Mouse (Mus musculus): ENCODE results near the gene 2310033P09Rik.
"Not testable (repeated sequence)": the region's sequence is repeated elsewhere in the genome, so short reads cannot be mapped to it uniquely, and the experiment has no call there.

Gene 2310033P09Rik

GRCm38 (mm10) chr11:59201216-59202002 is 6.7 kb upstream of the 2310033P09Rik start:
- DNase-seq (ENCODE audit: low spot score) = no peak

GRCm38 (mm10) chr11:59202081-59202995 is 5.8 kb upstream of the 2310033P09Rik start, which contains the start of gene Mrpl55:
Mrpl55 (plus strand) TSS chr11:59202486.
- peak; percentile 97 for DNase-seq (ENCODE audit: low spot score)

- peak; percentile 81 for DNase-seq (ENCODE audit: low spot score)
Observed at GRCm38 (mm10) chr11:59209003-59209441, 901 bp downstream of the 2310033P09Rik start.

- no peak for DNase-seq (ENCODE audit: low spot score)
Observed at GRCm38 (mm10) chr11:59209580-59209979, 1.5 kb downstream of the 2310033P09Rik start.

- no peak for DNase-seq (ENCODE audit: low spot score)
Observed at GRCm38 (mm10) chr11:59210020-59210419, 1.9 kb downstream of the 2310033P09Rik start.

- DNase-seq (ENCODE audit: low spot score) = not testable (repeated sequence)
Observed at GRCm38 (mm10) chr11:59211561-59211960, 3.4 kb downstream of the 2310033P09Rik start.

- not testable (repeated sequence) for DNase-seq (ENCODE audit: low spot score)
Observed at GRCm38 (mm10) chr11:59212320-59212719, 4.2 kb downstream of the 2310033P09Rik start.

GRCm38 (mm10) chr11:59212892-59213494 is 4.9 kb downstream of the 2310033P09Rik start:
- DNase-seq (ENCODE audit: low spot score) = no peak

- no peak for DNase-seq (ENCODE audit: low spot score)
Observed at GRCm38 (mm10) chr11:59216955-59217354, 8.8 kb downstream of the 2310033P09Rik start.

- peak; percentile 62 for DNase-seq (ENCODE audit: low spot score)
Observed at GRCm38 (mm10) chr11:59218389-59218998, 10.4 kb downstream of the 2310033P09Rik start.

- peak; percentile 61 for DNase-seq (ENCODE audit: low spot score)
Observed at GRCm38 (mm10) chr11:59219064-59219463, 10.9 kb downstream of the 2310033P09Rik start.

- DNase-seq (ENCODE audit: low spot score) = no peak
Observed at GRCm38 (mm10) chr11:59221604-59222003, 13.5 kb downstream of the 2310033P09Rik start.

GRCm38 (mm10) chr11:59222306-59222705 is 14.2 kb downstream of the 2310033P09Rik start:
- no peak for DNase-seq (ENCODE audit: low spot score)

GRCm38 (mm10) chr11:59224025-59224424 is 15.9 kb downstream of the 2310033P09Rik start:
- DNase-seq (ENCODE audit: low spot score) = no peak

- no peak for DNase-seq (ENCODE audit: low spot score)
Observed at GRCm38 (mm10) chr11:59224470-59224869, 16.3 kb downstream of the 2310033P09Rik start.

- DNase-seq (ENCODE audit: low spot score) = no peak
Observed at GRCm38 (mm10) chr11:59225167-59225566, 17.0 kb downstream of the 2310033P09Rik start.

- no peak for DNase-seq (ENCODE audit: low spot score)
Observed at GRCm38 (mm10) chr11:59226251-59226650, 18.1 kb downstream of the 2310033P09Rik start.

GRCm38 (mm10) chr11:59226787-59227603 is 18.9 kb downstream of the 2310033P09Rik start:
- peak; percentile 20 for DNase-seq (ENCODE audit: low spot score)

GRCm38 (mm10) chr11:59227604-59228121 is 19.5 kb downstream of the 2310033P09Rik start:
- peak; percentile 18 for DNase-seq (ENCODE audit: low spot score)

GRCm38 (mm10) chr11:59228122-59228953 is 20.2 kb downstream of the 2310033P09Rik start, which contains the start of gene Arf1:
Arf1 (minus strand) TSS chr11:59228270.
- peak; percentile 95 for DNase-seq (ENCODE audit: low spot score)

Data from embryo, embryonic 10 days (tissue).